Mouse (Mus musculus) ES-E14 (cell line): Measurements from ENCODE around the gene Rgs19. TPM values are rescaled to one million over a fixed set of nuclear protein-coding genes. Genes with fewer than 3 reads are reported as not detected.

ENCODE experiments used
- DNase-seq: peaks from one replicate; pipeline ENCODE4 v3.0.0-alpha.2; 2013; ENCODE audit warnings: low read depth, low spot score
- H3K27ac ChIP-seq: 2 replicates; pipeline ENCODE4 v1.5.1; 2012; ENCODE audit warnings: low read depth, mild to moderate bottlenecking, low read length, moderate library complexity, mixed read lengths; ENCODE audit not compliant: poor library complexity, insufficient read depth, severe bottlenecking
- H3K36me3 ChIP-seq: 2 replicates; pipeline ENCODE4 v1.6.1; 2012; ENCODE audit warnings: mild to moderate bottlenecking, low read length, moderate library complexity, mixed read lengths; ENCODE audit not compliant: control insufficient read depth, poor library complexity, insufficient read depth, severe bottlenecking
- H3K4me1 ChIP-seq, 2 experiments: fragments of 150-350 bp in 1 of 2; sonication (generic) in 1 of 2; 2 replicates each; pipeline ENCODE4 v1.6.1; 2012; ENCODE audit warnings: low read length in 2 of 2, mild to moderate bottlenecking in 1 of 2, mixed read lengths in 1 of 2; ENCODE audit not compliant: control insufficient read depth in 2 of 2, insufficient read depth in 2 of 2, poor library complexity in 1 of 2
- H3K4me3 ChIP-seq, 2 experiments: fragments of 150-350 bp in 1 of 2; sonication (generic) in 1 of 2; 2 replicates each; pipeline ENCODE4 v1.5.1; 2012; ENCODE audit warnings: low read length in 2 of 2, low read depth in 1 of 2, mild to moderate bottlenecking in 1 of 2, mixed read lengths in 1 of 2; ENCODE audit not compliant: insufficient read depth in 1 of 2, poor library complexity in 1 of 2, severe bottlenecking in 1 of 2
- H3K9ac ChIP-seq: 2 replicates; pipeline ENCODE4 v1.6.1; 2012; ENCODE audit warnings: low read depth, mild to moderate bottlenecking, low read length, mixed read lengths; ENCODE audit not compliant: poor library complexity, insufficient read depth, severe bottlenecking
- H3K9me3 ChIP-seq: fragments of 150-350 bp; sonication (generic); 2 replicates; pipeline ENCODE4 v1.6.1; 2012; ENCODE audit warnings: low read depth, mild to moderate bottlenecking, low read length; ENCODE audit not compliant: control insufficient read depth, insufficient read depth
- CHD2 ChIP-seq: IDR thresholded peaks from 2 replicates; pipeline ENCODE4 v1.6.1; 2014; ENCODE audit warnings: mild to moderate bottlenecking, low read depth, low read length, inconsistent platforms
- HCFC1 ChIP-seq: IDR thresholded peaks from 2 replicates; pipeline ENCODE4 v1.6.1; 2012; ENCODE audit warnings: low read length, inconsistent platforms, borderline replicate concordance; ENCODE audit not compliant: insufficient read depth
- MAFK ChIP-seq: IDR thresholded peaks from 2 replicates; pipeline ENCODE4 v1.6.1; 2014; ENCODE audit warnings: mild to moderate bottlenecking, low read depth, low read length, inconsistent platforms; ENCODE audit not compliant: insufficient read depth
- ZC3H11A ChIP-seq: IDR thresholded peaks from 2 replicates; pipeline ENCODE4 v1.6.1; 2012; ENCODE audit warnings: low read depth, mild to moderate bottlenecking, inconsistent platforms, low read length, borderline replicate concordance
- ZNF384 ChIP-seq: IDR thresholded peaks from 2 replicates; pipeline ENCODE4 v1.6.1; 2012; ENCODE audit warnings: low read depth, low read length, inconsistent platforms
- in situ Hi-C, 2 experiments: fragments of 600-800 bp; cut with MboI; formaldehyde crosslinking; loops; one replicate each; pipeline ENCODE4 v1.15.1; 2025; ENCODE audit warnings: low sequenced_read_pairs in 2 of 2, inconsistent platforms in 1 of 2; ENCODE audit not compliant: unreplicated experiment in 2 of 2
- total RNA-seq: library from RNA; depleted of rRNA; stranded (reverse); fragments of 300-350 nt; gene quantifications from 2 replicates; pipeline ENCODE4 v1.2.3, GENCODE M21; 2012

Rgs19 gene
- total RNA-seq, 1 experiment: 27.3 TPM

GRCm38 (mm10) chr2:181658930-181659555 is 34.7 kb downstream of the Rgs19 start:
- Histone ChIP-seq H3K4me1 (peaks cover 2 to 17% of the 10 kb centered on the region in 2 experiments; a peak in 3 of 4 replicates), H3K27ac (no peak overlapping the region), H3K36me3 (peaks cover 10% of the 10 kb centered on the region; the same call in 1 of the 2 replicates), H3K4me3 (peak overlapping the region in 1 of 2 experiments; percentile 41; a peak in 1 of 4 replicates), H3K9ac (no peak overlapping the region), H3K9me3 (no peaks in the 10 kb centered on the region)
- in situ Hi-C loops: no loop called here
- TF ChIP-seq MAFK (no peak), CHD2 (no peak), ZNF384 (no peak), ZC3H11A (no peak), HCFC1 (no peak)
- DNase-seq: peak; percentile 65

- Histone ChIP-seq H3K9ac (no peak overlapping the region), H3K27ac (no peak overlapping the region), H3K36me3 (peaks cover 15% of the 10 kb centered on the region; the same call in 1 of the 2 replicates), H3K4me1 (peaks cover 2 to 14% of the 10 kb centered on the region in 2 experiments; a peak in 2 of 4 replicates), H3K9me3 (no peaks in the 10 kb centered on the region), H3K4me3 (no peak overlapping the region)
- DNase-seq: no peak
- in situ Hi-C loops: no loop called here
- no peak for TF ChIP-seq ZC3H11A
- TF ChIP-seq CHD2: no peak
- TF ChIP-seq ZNF384: no peak
- no peak for TF ChIP-seq HCFC1
- TF ChIP-seq MAFK: no peak
Observed at GRCm38 (mm10) chr2:181658528-181658927, 35.2 kb downstream of the Rgs19 start.

- DNase-seq: no peak
- Histone ChIP-seq H3K27ac (no peak overlapping the region), H3K36me3 (peaks cover 17% of the 10 kb centered on the region), H3K9ac (no peak overlapping the region), H3K9me3 (no peaks in the 10 kb centered on the region), H3K4me3 (no peak overlapping the region), H3K4me1 (peaks cover 2 to 9% of the 10 kb centered on the region in 2 experiments; a peak in 2 of 4 replicates)
- no peak for TF ChIP-seq MAFK
- no peak for TF ChIP-seq ZC3H11A
- TF ChIP-seq HCFC1: no peak
- TF ChIP-seq ZNF384: no peak
- TF ChIP-seq CHD2: no peak
- in situ Hi-C loops: no loop called here
Observed at GRCm38 (mm10) chr2:181657441-181657840, 36.3 kb downstream of the Rgs19 start.

- Histone ChIP-seq H3K27ac (no peak within 1 kb of the TSS), H3K9me3 (no peaks in the 10 kb centered on the region), H3K4me1 (peaks cover 2 to 9% of the 10 kb centered on the region in 2 experiments; a peak in 2 of 4 replicates), H3K4me3 (no peak within 1 kb of the TSS), H3K36me3 (peaks cover 20% of the 10 kb centered on the region), H3K9ac (no peak within 1 kb of the TSS)
- in situ Hi-C loops: no loop called here
- no peak for TF ChIP-seq HCFC1
- no peak for TF ChIP-seq ZNF384
- no peak for TF ChIP-seq ZC3H11A
- no peak for TF ChIP-seq CHD2
- TF ChIP-seq MAFK: no peak
- no peak for DNase-seq
Observed at GRCm38 (mm10) chr2:181656734-181657133, 37.0 kb downstream of the Rgs19 start, which contains the start of gene Gm29797. TSS of gene Gm29797 (plus strand) at chr2:181657034.
